Mouse (Mus musculus) embryonic stem cell, embryonic (primary cell): Measurements from ENCODE around the gene Alg1.

Source experiments
- CTCF ChIA-PET, 4 experiments: fragments of 300-600 bp in 2 of 4; fragments of 350-600 bp in 2 of 4; sonication (Branson Sonifier 250); formaldehyde crosslinking; loops; one replicate each; lab custom pipeline; 2022; ENCODE audit warnings: inconsistent platforms in 2 of 4; lab: Charles Lee
- POLR2A ChIA-PET, 4 experiments: fragments of 300-600 bp in 2 of 4; fragments of 350-600 bp in 2 of 4; sonication (Branson Sonifier 250); formaldehyde crosslinking; loops; one replicate each; lab custom pipeline; 2022; ENCODE audit warnings: antibody characterized with exemption in 4 of 4, inconsistent platforms in 1 of 4; lab: Charles Lee

Gene Alg1

GRCm38 (mm10) chr16:5233418-5234313 lies at the start of gene Alg1:
Gene Alg1 (plus strand): TSS chr16:5233621.
- ChIA-PET CTCF (interaction anchor here in 2 of 4 experiments (3.1 to 4.0 kb wide), 2 partner anchors 10 to 11 kb away, joined by 10 to 14 read pairs; no protein-coding TSS in a partner anchor), POLR2A (interaction anchor here in 3 of 4 experiments (0.5 to 16.3 kb wide), 12 partner anchors 9 to 319 kb away, joined by 3 to 188 read pairs (median 4); partner anchors contain the start of genes Eef2kmt (in 2 of the 3) and Nagpa (in 1 of the 3))

- POLR2A ChIA-PET, result interaction anchor here in 1 of 4 experiments (1.3 kb wide), 1 partner anchor 303 kb away, joined by 3 read pairs; no protein-coding TSS in a partner anchor
- CTCF ChIA-PET, result interaction anchor here in 2 of 4 experiments (1.7 to 2.0 kb wide), 2 partner anchors 11 to 12 kb away, joined by 6 to 8 read pairs; no protein-coding TSS in a partner anchor
Observed at GRCm38 (mm10) chr16:5184101-5184500, 49.3 kb upstream of the Alg1 start.

- ChIA-PET POLR2A (no interaction called here), CTCF (no interaction called here)
Observed at GRCm38 (mm10) chr16:5184956-5185355, 48.5 kb upstream of the Alg1 start.

- CTCF ChIA-PET, result no interaction called here
- POLR2A ChIA-PET, result interaction anchor here in 1 of 4 experiments (1.9 kb wide), 1 partner anchor 10 kb away, joined by 6 read pairs; no protein-coding TSS in a partner anchor
Observed at GRCm38 (mm10) chr16:5185691-5186090, 47.7 kb upstream of the Alg1 start.

GRCm38 (mm10) chr16:5186234-5186633 lies 47.2 kb upstream of the Alg1 start:
- ChIA-PET CTCF (no interaction called here), POLR2A (interaction anchor here in 1 of 4 experiments (1.6 to 1.9 kb wide), 2 partner anchors 9 to 213 kb away, joined by 3 to 6 read pairs; no protein-coding TSS in a partner anchor)

GRCm38 (mm10) chr16:5195080-5195479 lies 38.3 kb upstream of the Alg1 start:
- POLR2A ChIA-PET, result interaction anchor here in 3 of 4 experiments (0.5 to 1.4 kb wide), 8 partner anchors 9 to 1783 kb away, joined by 3 to 6 read pairs (median 3); partner anchors contain the start of gene Nagpa (in 1 of the 3)
- CTCF ChIA-PET, result interaction anchor here (0.5 to 2.8 kb wide), 16 partner anchors 9 to 570 kb away, joined by 3 to 8 read pairs (median 3); partner anchors contain the start of gene Nagpa (in 1 of the 4)

GRCm38 (mm10) chr16:5202681-5203080 lies 30.7 kb upstream of the Alg1 start:
- POLR2A ChIA-PET, result interaction anchor here in 3 of 4 experiments (1.2 to 6.1 kb wide), 11 partner anchors 10 to 268 kb away, joined by 3 to 31 read pairs (median 4); partner anchors contain the start of genes Alg1 (in 1 of the 3) and Sec14l5 (in 1 of the 3)
- CTCF ChIA-PET, result interaction anchor here in 1 of 4 experiments (0.7 to 2.2 kb wide), 3 partner anchors 42 to 578 kb away, joined by 3 to 9 read pairs (median 3); no protein-coding TSS in a partner anchor

GRCm38 (mm10) chr16:5203200-5203599 lies 30.2 kb upstream of the Alg1 start:
- ChIA-PET CTCF (interaction anchor here in 1 of 4 experiments (0.7 to 2.2 kb wide), 2 partner anchors 51 to 579 kb away, joined by 3 to 9 read pairs; no protein-coding TSS in a partner anchor), POLR2A (interaction anchor here (0.8 to 6.1 kb wide), 20 partner anchors 9 to 323 kb away, joined by 3 to 31 read pairs (median 4); partner anchors contain the start of genes Alg1 (in 1 of the 4), Sec14l5 (in 1 of the 4) and Ubald1 (in 1 of the 4))

- ChIA-PET POLR2A (interaction anchor here (0.6 to 6.1 kb wide), 26 partner anchors 9 to 326 kb away, joined by 3 to 31 read pairs (median 4); partner anchors contain the start of genes Alg1 (in 1 of the 4), Sec14l5 (in 1 of the 4) and Ubald1 (in 1 of the 4)), CTCF (interaction anchor here in 2 of 4 experiments (0.7 to 2.2 kb wide), 4 partner anchors 9 to 263 kb away, joined by 3 to 9 read pairs (median 4); no protein-coding TSS in a partner anchor)
Observed at GRCm38 (mm10) chr16:5203668-5204433, 29.6 kb upstream of the Alg1 start, which contains the start of gene Nagpa. Gene Nagpa (minus strand): TSS chr16:5204012.

GRCm38 (mm10) chr16:5205431-5205970 lies 27.9 kb upstream of the Alg1 start:
- POLR2A ChIA-PET, result interaction anchor here in 2 of 4 experiments (1.2 to 6.1 kb wide), 6 partner anchors 8 to 266 kb away, joined by 3 to 31 read pairs (median 4); no protein-coding TSS in a partner anchor
- CTCF ChIA-PET, result interaction anchor here in 1 of 4 experiments (0.6 kb wide), 1 partner anchor 325 kb away, joined by 5 read pairs; the partner anchor contains the start of gene Ubald1

GRCm38 (mm10) chr16:5206051-5206450 lies 27.4 kb upstream of the Alg1 start:
- POLR2A ChIA-PET, result interaction anchor here in 2 of 4 experiments (1.1 to 3.3 kb wide), 6 partner anchors 8 to 265 kb away, joined by 3 to 11 read pairs (median 4); no protein-coding TSS in a partner anchor
- CTCF ChIA-PET, result no interaction called here

GRCm38 (mm10) chr16:5210365-5210764 lies 23.1 kb upstream of the Alg1 start:
- ChIA-PET CTCF (no interaction called here), POLR2A (no interaction called here)

GRCm38 (mm10) chr16:5212150-5212549 lies 21.3 kb upstream of the Alg1 start:
- ChIA-PET POLR2A (interaction anchor here in 1 of 4 experiments (0.8 kb wide), 1 partner anchor 9 kb away, joined by 3 read pairs; the partner anchor contains the start of gene Nagpa), CTCF (interaction anchor here in 1 of 4 experiments (0.5 to 1.0 kb wide), 2 partner anchors 262 to 911 kb away, joined by 3 to 8 read pairs; no protein-coding TSS in a partner anchor)

GRCm38 (mm10) chr16:5214126-5214525 lies 19.3 kb upstream of the Alg1 start:
- ChIA-PET CTCF (interaction anchor here in 1 of 4 experiments (0.9 kb wide), 1 partner anchor 30 kb away, joined by 3 read pairs; no protein-coding TSS in a partner anchor), POLR2A (interaction anchor here in 1 of 4 experiments (1.9 kb wide), 1 partner anchor 9 kb away, joined by 11 read pairs; the partner anchor contains the start of gene Nagpa)

GRCm38 (mm10) chr16:5216686-5217085 lies 16.7 kb upstream of the Alg1 start:
- CTCF ChIA-PET, result interaction anchor here in 2 of 4 experiments (0.6 kb wide), 2 partner anchors 499 to 558 kb away, joined by 3 to 5 read pairs; no protein-coding TSS in a partner anchor
- POLR2A ChIA-PET, result interaction anchor here in 3 of 4 experiments (1.1 to 1.8 kb wide), 4 partner anchors 13 to 28 kb away, joined by 3 to 6 read pairs (median 4); partner anchors contain the start of gene Nagpa (in 1 of the 3)

GRCm38 (mm10) chr16:5217341-5218133 lies 15.9 kb upstream of the Alg1 start:
- POLR2A ChIA-PET, result interaction anchor here in 1 of 4 experiments (1.0 kb wide), 1 partner anchor 16 kb away, joined by 3 read pairs; no protein-coding TSS in a partner anchor
- CTCF ChIA-PET, result interaction anchor here in 2 of 4 experiments (0.7 to 1.0 kb wide), 2 partner anchors 27 to 156 kb away, joined by 3 to 4 read pairs; no protein-coding TSS in a partner anchor
